Mouse (Mus musculus): ENCODE results near the gene Pcdh15. TPM values are rescaled to one million over a fixed set of nuclear protein-coding genes. Genes with fewer than 3 reads are reported as not detected.

Pcdh15 gene
- polyA plus RNA-seq, 1 experiment from 2014 or later, result 0.11 TPM

GRCm38 (mm10) chr10:73878055-73878728 lies 779.0 kb downstream of the Pcdh15 start:
- Histone ChIP-seq H3K4me3 (ENCODE audit: low read depth, low read length) (no peak overlapping the region), H3K4me1 (ENCODE audit: control insufficient read depth, insufficient read depth, low read length) (no peaks in the 10 kb centered on the region), H3K36me3 (ENCODE audit: control insufficient read depth, insufficient read depth, low read length) (no peaks in the 10 kb centered on the region), H3K4me2 (no peak overlapping the region), H3K27ac (ENCODE audit: low read depth, low read length) (no peak overlapping the region), H3K27me3 (ENCODE audit: control insufficient read depth, insufficient read depth, low read length) (no peaks in the 10 kb centered on the region), H3K9me3 (replicated peaks; ENCODE audit: control insufficient read depth, low read length) (no peaks in the 10 kb centered on the region), H3K9ac (ENCODE audit: low read depth, low read length) (no peak overlapping the region)
- ATAC-seq (replicated peaks; ENCODE audit: insufficient number of reproducible peaks, low FRiP score, low TSS enrichment), result no peak
- 69% methylated on average over 5 of the region's 5 CpGs for WGBS (ENCODE audit: insufficient replicate concordance)

DNA sequence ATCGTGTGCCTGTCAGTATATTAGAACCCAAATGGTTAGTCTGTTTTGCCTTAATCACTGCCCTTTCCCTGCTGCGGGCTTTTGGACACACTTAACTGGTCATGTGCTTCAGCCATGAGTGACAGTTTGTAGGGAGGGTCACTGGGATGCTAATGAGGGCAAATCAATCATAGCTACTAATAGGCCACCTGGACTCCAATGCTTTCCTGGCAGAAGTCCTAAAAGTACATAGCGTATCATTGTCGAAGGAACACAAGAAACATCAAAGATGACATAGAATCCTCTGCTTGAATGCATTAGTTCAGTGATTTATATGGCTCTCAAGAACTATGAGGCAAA lies 779.6 kb downstream of the Pcdh15 start:
- ATAC-seq (replicated peaks; ENCODE audit: insufficient number of reproducible peaks, low FRiP score, low TSS enrichment), result no peak
- Histone ChIP-seq H3K9me3 (replicated peaks; ENCODE audit: control insufficient read depth, low read length) (no peaks in the 10 kb centered on the region), H3K4me1 (ENCODE audit: control insufficient read depth, insufficient read depth, low read length) (no peaks in the 10 kb centered on the region), H3K9ac (ENCODE audit: low read depth, low read length) (no peak overlapping the region), H3K4me3 (ENCODE audit: low read depth, low read length) (no peak overlapping the region), H3K27me3 (ENCODE audit: control insufficient read depth, insufficient read depth, low read length) (no peaks in the 10 kb centered on the region), H3K27ac (ENCODE audit: low read depth, low read length) (no peak overlapping the region), H3K4me2 (no peak overlapping the region), H3K36me3 (ENCODE audit: control insufficient read depth, insufficient read depth, low read length) (no peaks in the 10 kb centered on the region)
- WGBS (ENCODE audit: insufficient replicate concordance), result 74% methylated on average over 4 of the region's 4 CpGs

GRCm38 (mm10) chr10:73887771-73888170 lies 788.6 kb downstream of the Pcdh15 start:
- Histone ChIP-seq H3K4me3 (ENCODE audit: low read depth, low read length) (no peak overlapping the region), H3K4me2 (no peak overlapping the region), H3K9me3 (replicated peaks; ENCODE audit: control insufficient read depth, low read length) (no peaks in the 10 kb centered on the region), H3K9ac (ENCODE audit: low read depth, low read length) (no peak overlapping the region), H3K27me3 (ENCODE audit: control insufficient read depth, insufficient read depth, low read length) (no peaks in the 10 kb centered on the region), H3K27ac (ENCODE audit: low read depth, low read length) (no peak overlapping the region), H3K36me3 (ENCODE audit: control insufficient read depth, insufficient read depth, low read length) (no peaks in the 10 kb centered on the region), H3K4me1 (ENCODE audit: control insufficient read depth, insufficient read depth, low read length) (no peaks in the 10 kb centered on the region)
- no peak for ATAC-seq (replicated peaks; ENCODE audit: insufficient number of reproducible peaks, low FRiP score, low TSS enrichment)
- WGBS (ENCODE audit: insufficient replicate concordance), result 71% methylated on average over 4 of the region's 4 CpGs

DNA sequence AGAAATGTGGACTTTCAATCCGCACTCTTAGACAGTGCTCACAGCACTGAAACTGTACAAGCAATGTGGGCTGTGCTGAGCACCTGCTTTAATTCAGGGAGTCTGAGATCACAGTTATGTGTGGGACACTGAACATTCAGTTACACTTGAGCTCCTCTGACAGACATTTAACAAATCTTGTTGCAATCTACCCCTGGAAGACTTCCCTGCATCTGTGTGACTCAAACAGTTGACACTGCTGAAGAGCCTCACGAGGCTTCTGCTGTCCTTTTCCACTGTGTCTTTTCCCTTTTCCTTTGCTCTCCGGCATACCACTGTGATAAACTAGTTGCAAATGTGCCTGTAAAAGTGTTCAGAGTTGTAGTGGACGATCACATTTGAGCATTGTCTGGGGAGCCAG lies 793.1 kb downstream of the Pcdh15 start:
- H3K9me3 ChIP-seq (replicated peaks; ENCODE audit: control insufficient read depth, low read length), result no peaks in the 10 kb centered on the region
- H3K27ac ChIP-seq (ENCODE audit: low read depth, low read length), result no peak overlapping the region
- no peaks in the 10 kb centered on the region for H3K27me3 ChIP-seq (ENCODE audit: control insufficient read depth, insufficient read depth, low read length)
- 76% methylated on average over 4 of the region's 4 CpGs for WGBS (ENCODE audit: insufficient replicate concordance)
- H3K4me3 ChIP-seq (ENCODE audit: low read depth, low read length), result no peak overlapping the region
- no peak overlapping the region for H3K4me2 ChIP-seq
- H3K9ac ChIP-seq (ENCODE audit: low read depth, low read length), result no peak overlapping the region
- no peaks in the 10 kb centered on the region for H3K36me3 ChIP-seq (ENCODE audit: control insufficient read depth, insufficient read depth, low read length)
- ATAC-seq (replicated peaks; ENCODE audit: insufficient number of reproducible peaks, low FRiP score, low TSS enrichment), result no peak
- H3K4me1 ChIP-seq (ENCODE audit: control insufficient read depth, insufficient read depth, low read length), result no peaks in the 10 kb centered on the region

GRCm38 (mm10) chr10:73896086-73896607 lies 797.0 kb downstream of the Pcdh15 start:
- H3K4me3 ChIP-seq (ENCODE audit: low read depth, low read length), result no peak overlapping the region
- no peaks in the 10 kb centered on the region for H3K4me1 ChIP-seq (ENCODE audit: control insufficient read depth, insufficient read depth, low read length)
- no peak overlapping the region for H3K9ac ChIP-seq (ENCODE audit: low read depth, low read length)
- no peak overlapping the region for H3K4me2 ChIP-seq
- H3K36me3 ChIP-seq (ENCODE audit: control insufficient read depth, insufficient read depth, low read length), result no peaks in the 10 kb centered on the region
- ATAC-seq (replicated peaks; ENCODE audit: insufficient number of reproducible peaks, low FRiP score, low TSS enrichment), result no peak
- no peaks in the 10 kb centered on the region for H3K9me3 ChIP-seq (replicated peaks; ENCODE audit: control insufficient read depth, low read length)
- no peaks in the 10 kb centered on the region for H3K27me3 ChIP-seq (ENCODE audit: control insufficient read depth, insufficient read depth, low read length)
- H3K27ac ChIP-seq (ENCODE audit: low read depth, low read length), result no peak overlapping the region

DNA sequence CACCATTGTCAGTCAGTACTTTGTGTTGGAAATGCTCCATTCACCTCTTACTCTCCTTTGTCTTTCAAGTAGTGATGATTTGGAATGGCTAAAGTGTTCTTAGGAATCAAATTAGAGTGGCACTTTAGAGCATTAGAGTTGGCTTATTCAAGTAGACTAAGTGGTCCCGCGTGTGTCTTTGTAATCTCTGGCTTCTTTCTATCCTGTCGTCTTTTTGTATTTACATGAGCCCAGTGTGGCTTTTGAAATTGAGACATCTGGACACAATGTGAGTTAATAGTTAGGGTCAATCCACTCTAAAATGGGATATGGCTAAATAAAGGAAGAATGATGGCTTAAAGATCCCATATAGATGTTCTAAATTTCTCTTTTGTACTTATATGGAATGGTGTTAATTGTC lies 800.0 kb downstream of the Pcdh15 start:
- 83% methylated on average over 3 of the region's 3 CpGs for WGBS (ENCODE audit: insufficient replicate concordance)
- Histone ChIP-seq H3K27me3 (ENCODE audit: control insufficient read depth, insufficient read depth, low read length) (no peaks in the 10 kb centered on the region), H3K4me2 (no peak overlapping the region), H3K4me3 (ENCODE audit: low read depth, low read length) (no peak overlapping the region), H3K9ac (ENCODE audit: low read depth, low read length) (no peak overlapping the region), H3K27ac (ENCODE audit: low read depth, low read length) (no peak overlapping the region), H3K4me1 (ENCODE audit: control insufficient read depth, insufficient read depth, low read length) (no peaks in the 10 kb centered on the region), H3K9me3 (replicated peaks; ENCODE audit: control insufficient read depth, low read length) (no peaks in the 10 kb centered on the region), H3K36me3 (ENCODE audit: control insufficient read depth, insufficient read depth, low read length) (no peaks in the 10 kb centered on the region)
- ATAC-seq (replicated peaks; ENCODE audit: insufficient number of reproducible peaks, low FRiP score, low TSS enrichment), result no peak

GRCm38 (mm10) chr10:73907626-73908025 lies 808.5 kb downstream of the Pcdh15 start:
- no peaks in the 10 kb centered on the region for H3K36me3 ChIP-seq (ENCODE audit: control insufficient read depth, insufficient read depth, low read length)
- ATAC-seq (replicated peaks; ENCODE audit: insufficient number of reproducible peaks, low FRiP score, low TSS enrichment), result no peak
- H3K27ac ChIP-seq (ENCODE audit: low read depth, low read length), result no peak overlapping the region
- H3K4me2 ChIP-seq, result no peak overlapping the region
- H3K4me3 ChIP-seq (ENCODE audit: low read depth, low read length), result no peak overlapping the region
- H3K27me3 ChIP-seq (ENCODE audit: control insufficient read depth, insufficient read depth, low read length), result no peaks in the 10 kb centered on the region
- 59% methylated on average over 1 of the region's 1 CpGs for WGBS (ENCODE audit: insufficient replicate concordance)
- no peaks in the 10 kb centered on the region for H3K9me3 ChIP-seq (replicated peaks; ENCODE audit: control insufficient read depth, low read length)
- H3K9ac ChIP-seq (ENCODE audit: low read depth, low read length), result no peak overlapping the region
- H3K4me1 ChIP-seq (ENCODE audit: control insufficient read depth, insufficient read depth, low read length), result no peaks in the 10 kb centered on the region

- H3K36me3 ChIP-seq (ENCODE audit: control insufficient read depth, insufficient read depth, low read length), result no peaks in the 10 kb centered on the region
- no peaks in the 10 kb centered on the region for H3K9me3 ChIP-seq (replicated peaks; ENCODE audit: control insufficient read depth, low read length)
- ATAC-seq (replicated peaks; ENCODE audit: insufficient number of reproducible peaks, low FRiP score, low TSS enrichment), result no peak
- no peak overlapping the region for H3K27ac ChIP-seq (ENCODE audit: low read depth, low read length)
- H3K9ac ChIP-seq (ENCODE audit: low read depth, low read length), result no peak overlapping the region
- 50% methylated on average over 1 of the region's 1 CpGs for WGBS (ENCODE audit: insufficient replicate concordance)
- no peak overlapping the region for H3K4me2 ChIP-seq
- no peaks in the 10 kb centered on the region for H3K27me3 ChIP-seq (ENCODE audit: control insufficient read depth, insufficient read depth, low read length)
- H3K4me1 ChIP-seq (ENCODE audit: control insufficient read depth, insufficient read depth, low read length), result no peaks in the 10 kb centered on the region
- no peak overlapping the region for H3K4me3 ChIP-seq (ENCODE audit: low read depth, low read length)
These were observed 809.4 kb downstream of the Pcdh15 start for GRCm38 (mm10) chr10:73908568-73908967.

DNA sequence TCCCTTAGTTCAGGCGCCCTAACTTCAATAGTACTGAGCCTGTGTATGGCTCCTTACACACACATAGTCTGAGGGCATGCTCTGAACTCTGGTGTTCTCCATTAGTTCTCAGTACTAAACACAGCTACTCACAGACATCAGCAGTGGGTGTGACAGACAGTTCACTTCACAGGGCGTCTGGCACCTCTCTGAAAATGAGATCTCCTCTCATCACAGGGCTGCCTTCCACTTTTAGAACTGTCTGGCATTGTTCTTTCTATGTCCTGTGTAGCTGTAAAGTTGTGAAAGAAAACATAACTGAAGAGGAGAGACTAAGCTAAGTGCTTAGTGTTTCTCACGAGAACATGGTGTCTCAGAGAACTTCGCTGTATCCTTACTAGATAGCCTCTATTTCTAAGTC lies 816.0 kb downstream of the Pcdh15 start:
- no peak overlapping the region for H3K4me2 ChIP-seq
- no peak overlapping the region for H3K9ac ChIP-seq (ENCODE audit: low read depth, low read length)
- no peak overlapping the region for H3K4me3 ChIP-seq (ENCODE audit: low read depth, low read length)
- ATAC-seq (replicated peaks; ENCODE audit: insufficient number of reproducible peaks, low FRiP score, low TSS enrichment), result no peak
- no peaks in the 10 kb centered on the region for H3K4me1 ChIP-seq (ENCODE audit: control insufficient read depth, insufficient read depth, low read length)
- no peaks in the 10 kb centered on the region for H3K36me3 ChIP-seq (ENCODE audit: control insufficient read depth, insufficient read depth, low read length)
- WGBS (ENCODE audit: insufficient replicate concordance), result 68% methylated on average over 4 of the region's 4 CpGs
- H3K27me3 ChIP-seq (ENCODE audit: control insufficient read depth, insufficient read depth, low read length), result no peaks in the 10 kb centered on the region
- H3K9me3 ChIP-seq (replicated peaks; ENCODE audit: control insufficient read depth, low read length), result no peaks in the 10 kb centered on the region
- no peak overlapping the region for H3K27ac ChIP-seq (ENCODE audit: low read depth, low read length)
